Mouse (Mus musculus) G1E (cell line): ENCODE measurements at regions not wholly inside any gene's neighbourhood (a gene's known extent, or its start where the extent isn't known, plus 50 kb on each side); places are given as distances from the start of the nearest gene placed in this dataset.

ENCODE experiments used
- CTCF ChIP-seq: IDR thresholded peaks from 2 replicates; pipeline ENCODE4 v1.5.1; 2012; ENCODE audit warnings: low read depth, low read length, inconsistent platforms, mixed read lengths
- GATA1 ChIP-seq: IDR thresholded peaks from 2 replicates; pipeline ENCODE4 v1.6.1; 2012; ENCODE audit warnings: borderline replicate concordance, low read length, inconsistent platforms, mixed read lengths
- TAL1 ChIP-seq: conservative IDR thresholded peaks from 2 replicates; pipeline ENCODE4 v1.6.1; 2012; ENCODE audit warnings: low read depth, low read length, inconsistent platforms, mixed read lengths

- no peak for TF ChIP-seq CTCF
- no peak for TF ChIP-seq GATA1
- TF ChIP-seq TAL1, result no peak
Observed at GRCm38 (mm10) chr12:47383225-47383624, 564.5 kb upstream of the Nova1 start.
